Mouse (Mus musculus): Measurements from ENCODE around the gene Gtf2h3. TPM values are rescaled to one million over a fixed set of nuclear protein-coding genes. Genes with fewer than 3 reads are reported as not detected.

The Gtf2h3 gene
- polyA plus RNA-seq, 1 experiment, result 20.4 TPM

GRCm38 (mm10) chr5:124552094-124552472, 26.9 kb upstream of the Gtf2h3 start:
- Histone ChIP-seq H3K4me3 (ENCODE audit: control insufficient read depth, low read depth, low read length) (peak overlapping the region; percentile 92; the same call in 1 of the 2 replicates), H3K4me1 (ENCODE audit: control insufficient read depth, insufficient read depth, low read length) (no peaks in the 10 kb centered on the region; the same call in 1 of the 2 replicates), H3K36me3 (ENCODE audit: control insufficient read depth, insufficient read depth, low read length) (peaks cover 3% of the 10 kb centered on the region), H3K27ac (ENCODE audit: control insufficient read depth, insufficient read depth, low read depth, low read length) (peak overlapping the region; percentile 7), H3K27me3 (ENCODE audit: control insufficient read depth, insufficient read depth, low read length) (no peaks in the 10 kb centered on the region)
- TF ChIP-seq CTCF (IDR thresholded peaks at IDR 0.05; ENCODE audit: control insufficient read depth, insufficient read depth, insufficient replicate concordance, low read depth, low read length), result no peak
- TF ChIP-seq POLR2A (IDR thresholded peaks at IDR 0.05; ENCODE audit: control insufficient read depth, low read depth, low read length), result no peak

GRCm38 (mm10) chr5:124552558-124553307, 26.2 kb upstream of the Gtf2h3 start, which contains the start of gene Ddx55:
Ddx55 (plus strand) TSS chr5:124552864.
- TF ChIP-seq CTCF (IDR thresholded peaks at IDR 0.05; ENCODE audit: control insufficient read depth, insufficient read depth, insufficient replicate concordance, low read depth, low read length) (no peak), POLR2A (IDR thresholded peaks at IDR 0.05; ENCODE audit: control insufficient read depth, low read depth, low read length) (peak; percentile 86)
- H3K4me1 ChIP-seq (ENCODE audit: control insufficient read depth, insufficient read depth, low read length), result no peaks in the 10 kb centered on the region; the same call in 1 of the 2 replicates

GRCm38 (mm10) chr5:124553607-124554006, 25.3 kb upstream of the Gtf2h3 start:
- Histone ChIP-seq H3K27me3 (ENCODE audit: control insufficient read depth, insufficient read depth, low read length) (no peaks in the 10 kb centered on the region), H3K4me1 (ENCODE audit: control insufficient read depth, insufficient read depth, low read length) (no peaks in the 10 kb centered on the region; the same call in 1 of the 2 replicates), H3K27ac (ENCODE audit: control insufficient read depth, insufficient read depth, low read depth, low read length) (no peak overlapping the region), H3K4me3 (ENCODE audit: control insufficient read depth, low read depth, low read length) (no peak overlapping the region), H3K36me3 (ENCODE audit: control insufficient read depth, insufficient read depth, low read length) (peaks cover 3% of the 10 kb centered on the region)
- TF ChIP-seq CTCF (IDR thresholded peaks at IDR 0.05; ENCODE audit: control insufficient read depth, insufficient read depth, insufficient replicate concordance, low read depth, low read length) (no peak), POLR2A (IDR thresholded peaks at IDR 0.05; ENCODE audit: control insufficient read depth, low read depth, low read length) (no peak)

More at GRCm38 (mm10) chr5:124552558-124553307, 26.2 kb upstream of the Gtf2h3 start, which contains the start of gene Ddx55:
- Histone ChIP-seq H3K36me3 (ENCODE audit: control insufficient read depth, insufficient read depth, low read length) (peaks cover 3% of the 10 kb centered on the region), H3K4me3 (ENCODE audit: control insufficient read depth, low read depth, low read length) (peak within 1 kb of the TSS; percentile 92), H3K27me3 (ENCODE audit: control insufficient read depth, insufficient read depth, low read length) (no peaks in the 10 kb centered on the region), H3K27ac (ENCODE audit: control insufficient read depth, insufficient read depth, low read depth, low read length) (peak within 1 kb of the TSS; percentile 58)

GRCm38 (mm10) chr5:124555145-124555544, 23.8 kb upstream of the Gtf2h3 start:
- Histone ChIP-seq H3K27ac (ENCODE audit: control insufficient read depth, insufficient read depth, low read depth, low read length) (no peak overlapping the region), H3K36me3 (ENCODE audit: control insufficient read depth, insufficient read depth, low read length) (peaks cover 3% of the 10 kb centered on the region), H3K4me1 (ENCODE audit: control insufficient read depth, insufficient read depth, low read length) (no peaks in the 10 kb centered on the region; the same call in 1 of the 2 replicates), H3K27me3 (ENCODE audit: control insufficient read depth, insufficient read depth, low read length) (no peaks in the 10 kb centered on the region), H3K4me3 (ENCODE audit: control insufficient read depth, low read depth, low read length) (no peak overlapping the region)
- TF ChIP-seq POLR2A (IDR thresholded peaks at IDR 0.05; ENCODE audit: control insufficient read depth, low read depth, low read length) (no peak), CTCF (IDR thresholded peaks at IDR 0.05; ENCODE audit: control insufficient read depth, insufficient read depth, insufficient replicate concordance, low read depth, low read length) (no peak)

- Histone ChIP-seq H3K27me3 (ENCODE audit: control insufficient read depth, insufficient read depth, low read length) (no peaks in the 10 kb centered on the region), H3K4me3 (ENCODE audit: control insufficient read depth, low read depth, low read length) (no peak overlapping the region), H3K4me1 (ENCODE audit: control insufficient read depth, insufficient read depth, low read length) (no peaks in the 10 kb centered on the region), H3K27ac (ENCODE audit: control insufficient read depth, insufficient read depth, low read depth, low read length) (no peak overlapping the region), H3K36me3 (ENCODE audit: control insufficient read depth, insufficient read depth, low read length) (peaks cover 3% of the 10 kb centered on the region)
- TF ChIP-seq CTCF (IDR thresholded peaks at IDR 0.05; ENCODE audit: control insufficient read depth, insufficient read depth, insufficient replicate concordance, low read depth, low read length) (no peak), POLR2A (IDR thresholded peaks at IDR 0.05; ENCODE audit: control insufficient read depth, low read depth, low read length) (no peak)
Measured at GRCm38 (mm10) chr5:124571068-124571467, 7.9 kb upstream of the Gtf2h3 start.

GRCm38 (mm10) chr5:124575467-124575866, 3.5 kb upstream of the Gtf2h3 start:
- Histone ChIP-seq H3K4me1 (ENCODE audit: control insufficient read depth, insufficient read depth, low read length) (no peaks in the 10 kb centered on the region; the same call in 1 of the 2 replicates), H3K27ac (ENCODE audit: control insufficient read depth, insufficient read depth, low read depth, low read length) (no peak overlapping the region), H3K4me3 (ENCODE audit: control insufficient read depth, low read depth, low read length) (no peak overlapping the region), H3K36me3 (ENCODE audit: control insufficient read depth, insufficient read depth, low read length) (peaks cover 3% of the 10 kb centered on the region), H3K27me3 (ENCODE audit: control insufficient read depth, insufficient read depth, low read length) (no peaks in the 10 kb centered on the region)
- TF ChIP-seq POLR2A (IDR thresholded peaks at IDR 0.05; ENCODE audit: control insufficient read depth, low read depth, low read length), result no peak
- TF ChIP-seq CTCF (IDR thresholded peaks at IDR 0.05; ENCODE audit: control insufficient read depth, insufficient read depth, insufficient replicate concordance, low read depth, low read length), result no peak

- Histone ChIP-seq H3K27ac (ENCODE audit: control insufficient read depth, insufficient read depth, low read depth, low read length) (no peak overlapping the region), H3K4me1 (ENCODE audit: control insufficient read depth, insufficient read depth, low read length) (no peaks in the 10 kb centered on the region; the same call in 1 of the 2 replicates), H3K36me3 (ENCODE audit: control insufficient read depth, insufficient read depth, low read length) (no peaks in the 10 kb centered on the region; the same call in 1 of the 2 replicates), H3K4me3 (ENCODE audit: control insufficient read depth, low read depth, low read length) (no peak overlapping the region), H3K27me3 (ENCODE audit: control insufficient read depth, insufficient read depth, low read length) (no peaks in the 10 kb centered on the region)
- no peak for TF ChIP-seq POLR2A (IDR thresholded peaks at IDR 0.05; ENCODE audit: control insufficient read depth, low read depth, low read length)
- TF ChIP-seq CTCF (IDR thresholded peaks at IDR 0.05; ENCODE audit: control insufficient read depth, insufficient read depth, insufficient replicate concordance, low read depth, low read length), result no peak
Measured at GRCm38 (mm10) chr5:124582515-124582914, 3.6 kb downstream of the Gtf2h3 start.
